Mouse (Mus musculus) heart, adult 2 months (tissue): ENCODE measurements at regions not wholly inside any gene's neighbourhood (a gene's known extent, or its start where the extent isn't known, plus 50 kb on each side); places are given as distances from the start of the nearest gene placed in this dataset.

Source experiments
- CTCF ChIP-seq: fragments of 200-600 bp; IDR thresholded peaks from 2 replicates; pipeline ENCODE4 v1.8.1; 2022; ENCODE audit warnings: antibody characterized with exemption, mild to moderate bottlenecking, moderate library complexity
- EP300 ChIP-seq: fragments of 200-500 bp; IDR thresholded peaks from 2 replicates; pipeline ENCODE4 v1.6.1; 2011; ENCODE audit warnings: low read depth, low read length, control low read depth; ENCODE audit not compliant: insufficient read depth

DNA sequence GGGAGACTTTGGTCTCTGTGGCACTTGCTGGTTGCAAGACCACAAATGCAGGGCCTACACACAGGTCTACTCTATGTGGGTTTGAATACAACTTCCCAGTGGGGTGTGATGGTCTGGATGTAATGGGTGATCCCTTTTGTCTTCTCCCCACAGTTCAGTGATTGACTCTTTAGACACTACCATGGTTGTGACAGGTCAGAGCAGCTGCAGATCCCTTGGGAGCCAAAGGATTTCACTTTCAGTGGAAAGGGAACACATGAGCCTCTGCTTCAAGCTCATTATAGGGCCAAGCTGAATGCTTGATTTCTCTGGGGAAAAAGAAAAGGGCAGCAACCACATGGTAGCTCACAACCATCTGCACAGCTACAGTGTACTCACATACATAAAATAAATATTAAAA, 206.9 kb downstream of the Fndc1 start:
- no peak for TF ChIP-seq CTCF
- no peak for TF ChIP-seq EP300
